Mouse (Mus musculus): ENCODE data around the gene Mindy1. TPM values are rescaled to one million over a fixed set of nuclear protein-coding genes. Genes with fewer than 3 reads are reported as not detected.
"Not testable (repeated sequence)": the region's sequence is repeated elsewhere in the genome, so short reads cannot be mapped to it uniquely, and the experiment has no call there.

Mindy1 gene
- polyA plus RNA-seq, 1 experiment from 2014 or later = 37.1 TPM

GRCm38 (mm10) chr3:95318548-95318947 lies 37.4 kb downstream of the Mindy1 start:
- Histone ChIP-seq H3K4me3 (no peak overlapping the region), H3K4me1 (peaks cover 60% of the 10 kb centered on the region), H3K27me3 (replicated peaks; ENCODE audit: low read depth, poor library complexity, severe bottlenecking) (no peaks in the 10 kb centered on the region), H3K9me3 (no peaks in the 10 kb centered on the region), H3K36me3 (replicated peaks) (peaks cover 54% of the 10 kb centered on the region), H3K27ac (replicated peaks) (no peak overlapping the region)
- 44% methylated on average over 6 of the region's 6 CpGs for WGBS
- no peak for DNase-seq (ENCODE audit: low spot score)

- WGBS = 72% methylated on average over 2 of the region's 2 CpGs
- Histone ChIP-seq H3K27me3 (replicated peaks; ENCODE audit: low read depth, poor library complexity, severe bottlenecking) (no peaks in the 10 kb centered on the region), H3K9me3 (no peaks in the 10 kb centered on the region), H3K4me1 (peaks cover 56% of the 10 kb centered on the region), H3K27ac (replicated peaks) (no peak overlapping the region), H3K36me3 (replicated peaks) (peaks cover 59% of the 10 kb centered on the region), H3K4me3 (no peak overlapping the region)
- DNase-seq (ENCODE audit: low spot score) = no peak
These were observed 38.0 kb downstream of the Mindy1 start for GRCm38 (mm10) chr3:95319110-95319509.

- no peak for DNase-seq (ENCODE audit: low spot score)
- H3K27me3 ChIP-seq (replicated peaks; ENCODE audit: low read depth, poor library complexity, severe bottlenecking) = no peaks in the 10 kb centered on the region
- WGBS = 68% methylated on average over 12 of the region's 12 CpGs
- H3K9me3 ChIP-seq = no peaks in the 10 kb centered on the region
- no peak overlapping the region for H3K4me3 ChIP-seq
- H3K4me1 ChIP-seq = peaks cover 48% of the 10 kb centered on the region
- peaks cover 68% of the 10 kb centered on the region for H3K36me3 ChIP-seq (replicated peaks)
- no peak overlapping the region for H3K27ac ChIP-seq (replicated peaks)
These were observed 38.8 kb downstream of the Mindy1 start for GRCm38 (mm10) chr3:95319701-95320625.

GRCm38 (mm10) chr3:95323429-95323828 lies 42.3 kb downstream of the Mindy1 start:
- Histone ChIP-seq H3K4me3 (no peak overlapping the region), H3K36me3 (replicated peaks) (peaks cover 97% of the 10 kb centered on the region), H3K4me1 (peaks cover 19% of the 10 kb centered on the region), H3K27ac (replicated peaks) (no peak overlapping the region), H3K27me3 (replicated peaks; ENCODE audit: low read depth, poor library complexity, severe bottlenecking) (no peaks in the 10 kb centered on the region), H3K9me3 (no peaks in the 10 kb centered on the region)
- DNase-seq (ENCODE audit: low spot score) = no peak
- 91% methylated on average over 3 of the region's 3 CpGs for whole genome bisulfite sequencing

- Histone ChIP-seq H3K4me1 (peaks cover 9% of the 10 kb centered on the region), H3K36me3 (replicated peaks) (peaks cover 100% of the 10 kb centered on the region)
- 92% methylated on average over 6 of the region's 6 CpGs for WGBS
These were observed 43.5 kb downstream of the Mindy1 start for GRCm38 (mm10) chr3:95324454-95325144.

GRCm38 (mm10) chr3:95328803-95329404 lies 47.8 kb downstream of the Mindy1 start:
- Histone ChIP-seq H3K4me1 (no peaks in the 10 kb centered on the region), H3K36me3 (replicated peaks) (peaks cover 100% of the 10 kb centered on the region), H3K4me3 (no peak overlapping the region), H3K27me3 (replicated peaks; ENCODE audit: low read depth, poor library complexity, severe bottlenecking) (no peaks in the 10 kb centered on the region), H3K9me3 (no peaks in the 10 kb centered on the region), H3K27ac (replicated peaks) (no peak overlapping the region)
- no peak for DNase-seq (ENCODE audit: low spot score)
- 93% methylated on average over 1 of the region's 1 CpGs for WGBS

More at GRCm38 (mm10) chr3:95324454-95325144, 43.5 kb downstream of the Mindy1 start:
- no peak for DNase-seq (ENCODE audit: low spot score)
- Histone ChIP-seq H3K4me3 (no peak overlapping the region), H3K9me3 (no peaks in the 10 kb centered on the region), H3K27me3 (replicated peaks; ENCODE audit: low read depth, poor library complexity, severe bottlenecking) (no peaks in the 10 kb centered on the region), H3K27ac (replicated peaks) (no peak overlapping the region)

- Histone ChIP-seq H3K36me3 (replicated peaks) (peaks cover 100% of the 10 kb centered on the region), H3K27ac (replicated peaks) (no peak overlapping the region), H3K4me1 (no peaks in the 10 kb centered on the region), H3K27me3 (replicated peaks; ENCODE audit: low read depth, poor library complexity, severe bottlenecking) (no peaks in the 10 kb centered on the region), H3K4me3 (no peak overlapping the region), H3K9me3 (no peaks in the 10 kb centered on the region)
- WGBS = 88% methylated on average over 1 of the region's 1 CpGs
- no peak for DNase-seq (ENCODE audit: low spot score)
These were observed 50.4 kb downstream of the Mindy1 start for GRCm38 (mm10) chr3:95331528-95331927.

- peaks cover 100% of the 10 kb centered on the region for H3K36me3 ChIP-seq (replicated peaks)
- no peak overlapping the region for H3K4me3 ChIP-seq
- WGBS = 94% methylated on average over 4 of the region's 4 CpGs
These were observed 56.2 kb downstream of the Mindy1 start for GRCm38 (mm10) chr3:95337345-95337744.

GRCm38 (mm10) chr3:95338251-95338650 lies 57.1 kb downstream of the Mindy1 start:
- 96% methylated on average over 4 of the region's 4 CpGs for WGBS
- no peak overlapping the region for H3K4me3 ChIP-seq
- no peaks in the 10 kb centered on the region for H3K9me3 ChIP-seq
- H3K36me3 ChIP-seq (replicated peaks) = peaks cover 100% of the 10 kb centered on the region
- no peaks in the 10 kb centered on the region for H3K4me1 ChIP-seq
- H3K27ac ChIP-seq (replicated peaks) = no peak overlapping the region
- no peaks in the 10 kb centered on the region for H3K27me3 ChIP-seq (replicated peaks; ENCODE audit: low read depth, poor library complexity, severe bottlenecking)
- no peak for DNase-seq (ENCODE audit: low spot score)

More at GRCm38 (mm10) chr3:95337345-95337744, 56.2 kb downstream of the Mindy1 start:
- H3K27ac ChIP-seq (replicated peaks) = no peak overlapping the region
- H3K9me3 ChIP-seq = no peaks in the 10 kb centered on the region
- no peak for DNase-seq (ENCODE audit: low spot score)
- no peaks in the 10 kb centered on the region for H3K27me3 ChIP-seq (replicated peaks; ENCODE audit: low read depth, poor library complexity, severe bottlenecking)
- H3K4me1 ChIP-seq = no peaks in the 10 kb centered on the region

GRCm38 (mm10) chr3:95343356-95344000 lies 62.3 kb downstream of the Mindy1 start:
- peaks cover 97% of the 10 kb centered on the region for H3K36me3 ChIP-seq (replicated peaks)
- H3K27me3 ChIP-seq (replicated peaks; ENCODE audit: low read depth, poor library complexity, severe bottlenecking); H3K4me1 ChIP-seq; H3K4me3 ChIP-seq; H3K9me3 ChIP-seq; DNase-seq (ENCODE audit: low spot score); H3K27ac ChIP-seq (replicated peaks): not testable (repeated sequence)
- 96% methylated on average over 9 of the region's 9 CpGs for whole genome bisulfite sequencing
